Mouse (Mus musculus): ENCODE measurements around the gene Slc6a9. TPM values are rescaled to one million over a fixed set of nuclear protein-coding genes. Genes with fewer than 3 reads are reported as not detected.

Gene Slc6a9
- polyA plus RNA-seq, 1 experiment from 2014 or later = 5.5 TPM

DNA sequence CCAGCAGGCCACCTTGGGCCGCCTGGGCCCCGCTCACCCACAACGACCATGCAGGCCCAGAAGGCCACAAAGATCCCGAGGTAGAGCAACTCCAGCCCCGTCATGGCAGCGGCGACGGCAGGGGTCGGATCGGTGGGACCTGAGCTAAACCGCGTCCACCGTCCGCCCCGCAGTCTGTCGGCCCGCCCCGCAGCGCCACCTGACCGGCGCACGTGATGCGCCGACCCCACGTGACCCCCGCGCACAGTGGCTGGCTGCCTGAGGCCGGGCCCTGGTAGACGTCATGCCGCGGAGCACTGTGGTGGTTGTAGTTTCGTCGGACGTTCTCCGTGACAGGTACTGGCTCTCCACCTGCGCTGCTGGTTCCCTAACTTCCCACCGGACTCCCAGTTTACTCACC is 52.8 kb downstream of the Slc6a9 start, which contains the start of gene Atp6v0b:
Gene Atp6v0b, minus strand, starts transcription at position 201 of the 400 bp plus-strand sequence.
- under 1% methylated on average over 18 of the region's 37 CpGs for WGBS
- Histone ChIP-seq H3K27me3 (replicated peaks; ENCODE audit: control insufficient read depth, insufficient read depth, low read length) (no peaks in the 10 kb centered on the region), H3K9me3 (ENCODE audit: control insufficient read depth, low read length) (no peaks in the 10 kb centered on the region), H3K9ac (ENCODE audit: low read depth, low read length) (peak within 1 kb of the TSS; percentile 83), H3K4me2 (ENCODE audit: low read depth, low read length) (peak within 1 kb of the TSS; percentile 96), H3K36me3 (ENCODE audit: control insufficient read depth, insufficient read depth, low read length) (peaks cover 17% of the 10 kb centered on the region), H3K4me3 (ENCODE audit: low read depth, low read length) (peak within 1 kb of the TSS; percentile 95), H3K27ac (replicated peaks; ENCODE audit: low read depth, low read length) (no peak within 1 kb of the TSS), H3K4me1 (ENCODE audit: control insufficient read depth, insufficient read depth, low read length) (peaks cover 22% of the 10 kb centered on the region; the same call in 1 of the 2 replicates)
- ATAC-seq (ENCODE audit: low read depth) (peak; percentile 91), DNase-seq (ENCODE audit: low spot score) (peak; percentile 95)

DNA sequence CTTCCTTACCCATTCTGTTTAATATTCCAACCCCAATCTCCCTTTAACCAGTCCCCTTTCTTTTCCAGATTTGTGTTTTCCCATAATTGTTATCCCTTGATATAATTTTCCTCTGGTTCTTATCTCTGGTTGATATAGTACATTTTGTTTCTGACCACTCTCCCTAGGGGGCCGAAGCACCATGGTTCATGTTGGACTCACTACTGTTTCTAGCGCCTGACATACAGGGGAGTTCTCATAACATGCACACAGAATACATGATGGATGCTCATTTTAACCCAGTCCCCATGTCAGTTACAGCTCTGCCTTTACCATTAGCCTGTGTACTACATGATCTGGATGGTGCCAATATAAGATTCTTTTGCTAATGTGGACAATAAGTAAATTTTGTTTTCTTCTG is 53.6 kb downstream of the Slc6a9 start:
- H3K9me3 ChIP-seq (ENCODE audit: control insufficient read depth, low read length) = no peaks in the 10 kb centered on the region
- peak overlapping the region; percentile 95 for H3K4me3 ChIP-seq (ENCODE audit: low read depth, low read length)
- H3K4me2 ChIP-seq (ENCODE audit: low read depth, low read length) = peak overlapping the region; percentile 96
- no peak overlapping the region for H3K9ac ChIP-seq (ENCODE audit: low read depth, low read length)
- no peak overlapping the region for H3K27ac ChIP-seq (replicated peaks; ENCODE audit: low read depth, low read length)
- WGBS = 76% methylated on average over 2 of the region's 2 CpGs
- peaks cover 17% of the 10 kb centered on the region for H3K36me3 ChIP-seq (ENCODE audit: control insufficient read depth, insufficient read depth, low read length)
- H3K27me3 ChIP-seq (replicated peaks; ENCODE audit: control insufficient read depth, insufficient read depth, low read length) = no peaks in the 10 kb centered on the region
- DNase-seq (ENCODE audit: low spot score) (no peak), ATAC-seq (ENCODE audit: low read depth) (no peak)
- peaks cover 22% of the 10 kb centered on the region; the same call in 1 of the 2 replicates for H3K4me1 ChIP-seq (ENCODE audit: control insufficient read depth, insufficient read depth, low read length)

DNA sequence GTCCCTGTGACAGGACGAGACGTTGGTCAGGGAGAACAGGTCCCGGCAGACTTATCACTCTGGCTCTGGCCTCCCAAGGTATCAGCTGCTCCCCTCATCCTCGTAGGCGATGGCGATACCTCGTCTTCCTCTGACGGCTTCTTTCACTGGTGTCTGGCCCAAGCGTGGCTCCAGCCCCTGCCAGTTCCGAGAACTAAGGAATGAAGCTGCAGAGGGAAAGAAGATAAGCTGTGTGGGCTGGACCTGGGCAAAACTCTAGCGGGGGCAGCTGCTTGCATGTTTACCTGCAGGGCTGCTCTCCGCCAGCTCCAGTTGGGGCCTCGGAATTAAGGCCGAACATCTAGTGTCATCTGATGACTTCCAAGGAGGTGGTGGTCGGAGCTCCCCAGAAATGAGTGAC is 55.2 kb downstream of the Slc6a9 start:
- no peak overlapping the region for H3K4me3 ChIP-seq (ENCODE audit: low read depth, low read length)
- no peak for DNase-seq (ENCODE audit: low spot score)
- H3K4me2 ChIP-seq (ENCODE audit: low read depth, low read length) = no peak overlapping the region
- 92% methylated on average over 15 of the region's 15 CpGs for WGBS
- H3K36me3 ChIP-seq (ENCODE audit: control insufficient read depth, insufficient read depth, low read length) = peaks cover 24% of the 10 kb centered on the region
- no peak overlapping the region for H3K27ac ChIP-seq (replicated peaks; ENCODE audit: low read depth, low read length)
- no peaks in the 10 kb centered on the region for H3K9me3 ChIP-seq (ENCODE audit: control insufficient read depth, low read length)
- H3K9ac ChIP-seq (ENCODE audit: low read depth, low read length) = no peak overlapping the region
- H3K4me1 ChIP-seq (ENCODE audit: control insufficient read depth, insufficient read depth, low read length) = peaks cover 16% of the 10 kb centered on the region; the same call in 1 of the 2 replicates
- no peak for ATAC-seq (ENCODE audit: low read depth)
- no peaks in the 10 kb centered on the region for H3K27me3 ChIP-seq (replicated peaks; ENCODE audit: control insufficient read depth, insufficient read depth, low read length)

GRCm38 (mm10) chr4:117890031-117890430 is 55.7 kb downstream of the Slc6a9 start:
- H3K27ac ChIP-seq (replicated peaks; ENCODE audit: low read depth, low read length) = no peak overlapping the region
- H3K9ac ChIP-seq (ENCODE audit: low read depth, low read length) = no peak overlapping the region
- DNase-seq (ENCODE audit: low spot score) (no peak), ATAC-seq (ENCODE audit: low read depth) (no peak)
- no peak overlapping the region for H3K4me2 ChIP-seq (ENCODE audit: low read depth, low read length)
- H3K9me3 ChIP-seq (ENCODE audit: control insufficient read depth, low read length) = no peaks in the 10 kb centered on the region
- peaks cover 24% of the 10 kb centered on the region for H3K36me3 ChIP-seq (ENCODE audit: control insufficient read depth, insufficient read depth, low read length)
- H3K27me3 ChIP-seq (replicated peaks; ENCODE audit: control insufficient read depth, insufficient read depth, low read length) = no peaks in the 10 kb centered on the region
- H3K4me3 ChIP-seq (ENCODE audit: low read depth, low read length) = no peak overlapping the region
- peaks cover 16% of the 10 kb centered on the region; the same call in 1 of the 2 replicates for H3K4me1 ChIP-seq (ENCODE audit: control insufficient read depth, insufficient read depth, low read length)
- 89% methylated on average over 14 of the region's 14 CpGs for WGBS

GRCm38 (mm10) chr4:117890750-117891149 is 56.4 kb downstream of the Slc6a9 start:
- DNase-seq (ENCODE audit: low spot score) = no peak
- Histone ChIP-seq H3K4me3 (ENCODE audit: low read depth, low read length) (peak overlapping the region; percentile 73; the same call in 1 of the 2 replicates), H3K27ac (replicated peaks; ENCODE audit: low read depth, low read length) (no peak overlapping the region)

DNA sequence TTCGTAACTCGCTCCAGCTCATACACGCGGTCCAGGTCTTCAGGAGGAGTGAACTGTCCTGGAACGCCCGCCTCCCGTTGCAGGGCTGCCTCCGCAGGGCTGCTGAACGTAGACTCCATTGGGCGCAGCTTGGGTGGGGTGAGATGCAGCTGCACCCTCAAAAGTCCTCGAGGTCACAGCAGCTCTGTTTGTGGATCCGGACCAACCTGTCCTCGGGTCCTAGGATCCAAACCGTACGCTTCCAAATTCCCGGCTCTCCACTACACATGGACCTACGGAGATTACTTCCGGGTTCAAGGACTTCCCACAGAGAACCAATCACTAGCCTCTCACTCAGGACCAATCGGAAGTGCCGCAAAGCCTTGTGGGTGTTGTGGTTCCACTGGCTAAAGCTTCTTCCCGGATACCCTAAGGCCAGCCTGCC is 57.4 kb downstream of the Slc6a9 start, which contains the start of gene Dph2:
Gene Dph2, minus strand, starts transcription at position 295 of the 424 bp plus-strand sequence.
- Histone ChIP-seq H3K9ac (ENCODE audit: low read depth, low read length) (peak within 1 kb of the TSS; percentile 61), H3K4me3 (ENCODE audit: low read depth, low read length) (peak within 1 kb of the TSS; percentile 73), H3K4me1 (ENCODE audit: control insufficient read depth, insufficient read depth, low read length) (0 out of 2 replicates have a peak, but pooled peaks cover 11% of the 10 kb centered on the region), H3K27ac (replicated peaks; ENCODE audit: low read depth, low read length) (no peak within 1 kb of the TSS), H3K27me3 (replicated peaks; ENCODE audit: control insufficient read depth, insufficient read depth, low read length) (no peaks in the 10 kb centered on the region), H3K9me3 (ENCODE audit: control insufficient read depth, low read length) (no peaks in the 10 kb centered on the region), H3K36me3 (ENCODE audit: control insufficient read depth, insufficient read depth, low read length) (peaks cover 30% of the 10 kb centered on the region), H3K4me2 (ENCODE audit: low read depth, low read length) (peak within 1 kb of the TSS; percentile 75)
- 1% methylated on average over 21 of the region's 21 CpGs for WGBS
- ATAC-seq (ENCODE audit: low read depth) = peak; percentile 91
- peak; percentile 97 for DNase-seq (ENCODE audit: low spot score)

More at GRCm38 (mm10) chr4:117890750-117891149, 56.4 kb downstream of the Slc6a9 start:
- Histone ChIP-seq H3K9ac (ENCODE audit: low read depth, low read length) (0 out of 2 replicates have a peak overlapping the region, but pooled peaks have one; percentile 61), H3K4me1 (ENCODE audit: control insufficient read depth, insufficient read depth, low read length) (peaks cover 16% of the 10 kb centered on the region; the same call in 1 of the 2 replicates), H3K27me3 (replicated peaks; ENCODE audit: control insufficient read depth, insufficient read depth, low read length) (no peaks in the 10 kb centered on the region), H3K4me2 (ENCODE audit: low read depth, low read length) (peak overlapping the region; percentile 75), H3K36me3 (ENCODE audit: control insufficient read depth, insufficient read depth, low read length) (peaks cover 24% of the 10 kb centered on the region), H3K9me3 (ENCODE audit: control insufficient read depth, low read length) (no peaks in the 10 kb centered on the region)
- no peak for ATAC-seq (ENCODE audit: low read depth)
- 83% methylated on average over 8 of the region's 8 CpGs for WGBS

DNA sequence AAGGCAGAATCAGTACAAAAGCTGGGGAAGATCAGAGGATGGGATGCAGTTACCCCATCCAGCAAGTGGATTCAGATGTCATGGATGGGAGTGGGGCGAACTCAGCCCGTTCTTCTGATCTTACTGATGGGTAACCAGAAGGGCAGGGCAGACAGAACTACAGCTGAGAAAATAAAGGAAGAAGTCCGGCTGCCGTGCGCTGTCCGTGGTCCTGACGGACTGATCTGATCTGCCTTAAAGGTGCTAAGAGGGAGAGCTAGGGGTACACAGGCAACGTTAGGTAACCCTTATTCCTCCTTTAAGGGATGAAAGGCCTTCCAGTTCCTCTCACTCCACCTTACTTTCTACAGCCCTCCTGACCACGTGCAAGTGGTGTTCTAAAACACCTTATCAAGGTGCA is 59.1 kb downstream of the Slc6a9 start:
- DNase-seq (ENCODE audit: low spot score) (peak; percentile 54), ATAC-seq (ENCODE audit: low read depth) (no peak)
- H3K9ac ChIP-seq (ENCODE audit: low read depth, low read length) = no peak overlapping the region
- H3K4me2 ChIP-seq (ENCODE audit: low read depth, low read length) = no peak overlapping the region
- H3K27ac ChIP-seq (replicated peaks; ENCODE audit: low read depth, low read length) = no peak overlapping the region
- 20% methylated on average over 9 of the region's 9 CpGs for WGBS
- H3K36me3 ChIP-seq (ENCODE audit: control insufficient read depth, insufficient read depth, low read length) = peaks cover 43% of the 10 kb centered on the region
- no peak overlapping the region for H3K4me3 ChIP-seq (ENCODE audit: low read depth, low read length)
- H3K4me1 ChIP-seq (ENCODE audit: control insufficient read depth, insufficient read depth, low read length) = 0 out of 2 replicates have a peak, but pooled peaks cover 7% of the 10 kb centered on the region
- no peaks in the 10 kb centered on the region for H3K27me3 ChIP-seq (replicated peaks; ENCODE audit: control insufficient read depth, insufficient read depth, low read length)
- H3K9me3 ChIP-seq (ENCODE audit: control insufficient read depth, low read length) = no peaks in the 10 kb centered on the region

DNA sequence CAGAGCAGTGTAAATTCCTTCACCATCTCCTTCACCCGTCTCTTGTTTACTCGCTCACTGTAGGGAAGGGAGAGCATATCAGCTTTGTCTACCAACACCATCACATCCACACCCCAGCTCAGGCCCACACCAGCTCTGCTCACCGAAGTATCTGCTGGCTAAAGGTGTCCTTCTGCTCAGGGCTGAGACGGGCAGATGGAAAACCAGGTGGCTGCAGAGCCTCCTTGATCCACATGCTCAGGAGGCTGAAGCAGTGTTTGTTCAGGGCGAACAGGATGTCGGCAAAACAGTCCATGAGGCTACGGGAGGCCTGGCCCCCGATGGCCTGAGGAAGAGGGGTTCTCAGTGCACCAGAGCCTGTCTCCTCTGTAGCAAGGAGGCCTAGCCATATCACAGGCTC is 60.3 kb downstream of the Slc6a9 start:
- no peaks in the 10 kb centered on the region for H3K9me3 ChIP-seq (ENCODE audit: control insufficient read depth, low read length)
- 79% methylated on average over 8 of the region's 8 CpGs for WGBS
- H3K27me3 ChIP-seq (replicated peaks; ENCODE audit: control insufficient read depth, insufficient read depth, low read length) = no peaks in the 10 kb centered on the region
- no peak overlapping the region for H3K4me3 ChIP-seq (ENCODE audit: low read depth, low read length)
- H3K9ac ChIP-seq (ENCODE audit: low read depth, low read length) = no peak overlapping the region
- H3K27ac ChIP-seq (replicated peaks; ENCODE audit: low read depth, low read length) = no peak overlapping the region
- H3K4me1 ChIP-seq (ENCODE audit: control insufficient read depth, insufficient read depth, low read length) = 0 out of 2 replicates have a peak, but pooled peaks cover 7% of the 10 kb centered on the region
- DNase-seq (ENCODE audit: low spot score) (no peak), ATAC-seq (ENCODE audit: low read depth) (no peak)
- H3K4me2 ChIP-seq (ENCODE audit: low read depth, low read length) = no peak overlapping the region
- H3K36me3 ChIP-seq (ENCODE audit: control insufficient read depth, insufficient read depth, low read length) = peaks cover 51% of the 10 kb centered on the region

GRCm38 (mm10) chr4:117895339-117895738 is 61.0 kb downstream of the Slc6a9 start:
- 69% methylated on average over 7 of the region's 7 CpGs for whole genome bisulfite sequencing

More at GRCm38 (mm10) chr4:117895339-117895738, 61.0 kb downstream of the Slc6a9 start:
- no peak for DNase-seq (ENCODE audit: low spot score)
- Histone ChIP-seq H3K4me3 (ENCODE audit: low read depth, low read length) (no peak overlapping the region), H3K36me3 (ENCODE audit: control insufficient read depth, insufficient read depth, low read length) (peaks cover 58% of the 10 kb centered on the region), H3K27ac (replicated peaks; ENCODE audit: low read depth, low read length) (no peak overlapping the region), H3K9ac (ENCODE audit: low read depth, low read length) (no peak overlapping the region), H3K4me1 (ENCODE audit: control insufficient read depth, insufficient read depth, low read length) (0 out of 2 replicates have a peak, but pooled peaks cover 7% of the 10 kb centered on the region), H3K9me3 (ENCODE audit: control insufficient read depth, low read length) (no peaks in the 10 kb centered on the region), H3K27me3 (replicated peaks; ENCODE audit: control insufficient read depth, insufficient read depth, low read length) (no peaks in the 10 kb centered on the region), H3K4me2 (ENCODE audit: low read depth, low read length) (no peak overlapping the region)
- no peak for ATAC-seq (ENCODE audit: low read depth)

Data from embryonic facial prominence, embryonic 14.5 days (tissue).